Mouse (Mus musculus) megakaryocyte, embryonic 14.5 days (primary cell): ENCODE data around the gene Far2. TPM values are rescaled to one million over a fixed set of nuclear protein-coding genes. Genes with fewer than 3 reads are reported as not detected.

ENCODE experiments used
- H3K27me3 ChIP-seq: replicated peaks from 2 replicates; pipeline ENCODE3; 2012; ENCODE audit warnings: inconsistent platforms
- H3K36me3 ChIP-seq: replicated peaks from 2 replicates; pipeline ENCODE3; 2012; ENCODE audit warnings: low read length, inconsistent platforms, mixed read lengths
- H3K4me1 ChIP-seq: 2 replicates; pipeline ENCODE4 v1.6.1; 2012; ENCODE audit warnings: inconsistent platforms
- H3K4me3 ChIP-seq: replicated peaks from 2 replicates; pipeline ENCODE3; 2012; ENCODE audit warnings: moderate library complexity, mild to moderate bottlenecking, inconsistent platforms
- H3K9me3 ChIP-seq: 2 replicates; pipeline ENCODE4 v1.6.1; 2012; ENCODE audit warnings: inconsistent platforms
- FLI1 ChIP-seq: IDR thresholded peaks from 2 replicates; pipeline ENCODE4 v1.6.1; 2012; ENCODE audit warnings: low read length, inconsistent platforms, mixed read lengths
- GATA1 ChIP-seq: IDR thresholded peaks from 3 replicates; pipeline ENCODE4 v1.6.1; 2012; ENCODE audit warnings: mixed read lengths, low read length, inconsistent platforms, borderline replicate concordance
- polyA plus RNA-seq: library from polyadenylated mRNA; stranded (reverse); fragments of >175 nt; gene quantifications from 2 replicates; pipeline ENCODE4 v1.2.3, GENCODE M21; 2012; ENCODE audit warnings: low replicate concordance; ENCODE audit not compliant: insufficient read depth

The Far2 gene
- 0.36 TPM in 1 of 2 replicates, not detected in the other for polyA plus RNA-seq

GRCm38 (mm10) chr6:148046881-148047649 is at the start of gene Far2:
Gene Far2 (plus strand): TSS chr6:148047259.
- H3K36me3 ChIP-seq, result no peaks in the 10 kb centered on the region
- no peaks in the 10 kb centered on the region for H3K9me3 ChIP-seq
- H3K27me3 ChIP-seq, result peaks cover 30% of the 10 kb centered on the region
- H3K4me3 ChIP-seq, result no peak within 1 kb of the TSS
- no peak for TF ChIP-seq GATA1
- TF ChIP-seq FLI1, result no peak
- H3K4me1 ChIP-seq, result peaks cover 4% of the 10 kb centered on the region; the same call in 1 of the 2 replicates

DNA sequence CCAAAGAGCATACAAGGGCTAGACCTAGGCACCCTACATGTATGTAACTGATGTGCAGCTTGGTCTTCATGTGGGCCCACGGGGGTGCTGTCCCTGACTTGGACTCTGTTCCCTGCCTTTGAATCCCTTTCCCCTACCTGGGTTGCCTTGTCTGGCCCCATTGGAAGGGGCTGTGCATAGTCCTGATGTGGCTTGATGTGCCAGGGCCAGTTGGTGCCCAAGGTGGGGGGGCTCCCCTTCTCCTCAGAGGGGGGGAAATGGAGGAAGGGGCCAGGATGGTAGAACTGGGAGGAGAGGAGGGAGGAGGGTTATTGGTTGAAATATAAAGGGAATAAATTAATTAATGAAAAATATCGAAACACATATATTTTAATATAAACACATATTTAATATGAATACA is 46.6 kb upstream of the Far2 start:
- Histone ChIP-seq H3K4me1 (0 out of 2 replicates have a peak, but pooled peaks cover 3% of the 10 kb centered on the region), H3K4me3 (no peak overlapping the region), H3K9me3 (no peaks in the 10 kb centered on the region), H3K27me3 (peaks cover 6% of the 10 kb centered on the region), H3K36me3 (no peaks in the 10 kb centered on the region)
- TF ChIP-seq GATA1 (no peak), FLI1 (no peak)

DNA sequence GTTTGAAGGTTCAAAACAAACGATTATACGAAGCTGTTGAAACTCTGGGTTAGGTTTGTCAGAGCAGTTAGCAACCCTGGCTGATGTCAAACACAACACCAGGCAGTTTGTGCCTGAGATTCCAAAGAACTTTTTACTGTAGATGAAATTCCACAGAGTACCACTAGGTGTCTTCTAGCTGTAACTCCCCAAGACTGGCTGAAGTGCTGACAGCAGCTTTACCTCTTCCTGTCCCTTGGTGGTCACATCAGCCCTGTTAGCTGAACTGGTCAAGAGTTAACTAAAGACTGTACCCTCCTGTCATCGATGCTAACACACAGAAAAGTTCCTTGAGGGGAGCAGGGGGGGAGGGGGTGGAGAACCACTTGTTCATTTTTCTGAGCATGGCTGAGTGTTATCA is 46.0 kb upstream of the Far2 start:
- TF ChIP-seq FLI1 (no peak), GATA1 (no peak)

GRCm38 (mm10) chr6:148006118-148006837 is 40.8 kb upstream of the Far2 start:
- Histone ChIP-seq H3K27me3 (peaks cover 10% of the 10 kb centered on the region), H3K36me3 (no peaks in the 10 kb centered on the region), H3K9me3 (0 out of 2 replicates have a peak, but pooled peaks cover 5% of the 10 kb centered on the region), H3K4me3 (no peak overlapping the region), H3K4me1 (0 out of 2 replicates have a peak, but pooled peaks cover under 1% of the 10 kb centered on the region)
- no peak for TF ChIP-seq FLI1
- no peak for TF ChIP-seq GATA1

More for the DNA sequence above, 46.0 kb upstream of the Far2 start:
- Histone ChIP-seq H3K4me1 (0 out of 2 replicates have a peak, but pooled peaks cover 3% of the 10 kb centered on the region), H3K27me3 (peaks cover 6% of the 10 kb centered on the region), H3K9me3 (no peaks in the 10 kb centered on the region), H3K36me3 (no peaks in the 10 kb centered on the region), H3K4me3 (no peak overlapping the region)

DNA sequence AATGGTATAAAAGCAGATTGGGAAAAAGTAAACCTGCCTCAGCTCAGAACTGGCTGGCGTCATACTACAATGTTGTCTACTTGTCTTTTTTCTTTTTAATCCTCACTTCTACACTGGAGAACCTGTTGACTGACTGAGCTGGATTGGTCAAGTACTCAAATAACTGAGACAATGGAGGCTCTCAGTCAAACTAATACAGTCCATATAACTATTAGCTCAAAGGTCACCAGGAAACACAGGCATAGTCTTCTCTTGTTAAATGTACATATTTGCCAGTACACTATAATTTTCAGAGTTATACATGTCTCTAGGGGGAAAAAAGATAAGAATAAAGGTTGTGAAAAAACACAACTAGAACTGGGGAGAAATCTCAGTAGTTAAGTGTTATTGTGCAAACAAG is 6.3 kb upstream of the Far2 start:
- Histone ChIP-seq H3K27me3 (peaks cover 3% of the 10 kb centered on the region), H3K9me3 (peaks cover 6% of the 10 kb centered on the region), H3K36me3 (no peaks in the 10 kb centered on the region), H3K4me3 (no peak overlapping the region), H3K4me1 (no peaks in the 10 kb centered on the region)
- TF ChIP-seq GATA1 (no peak), FLI1 (no peak)

GRCm38 (mm10) chr6:148047650-148047988 is 560 bp downstream of the Far2 start:
- no peak for TF ChIP-seq GATA1
- TF ChIP-seq FLI1, result no peak
- Histone ChIP-seq H3K36me3 (no peaks in the 10 kb centered on the region), H3K9me3 (no peaks in the 10 kb centered on the region), H3K27me3 (peaks cover 30% of the 10 kb centered on the region), H3K4me3 (no peak overlapping the region), H3K4me1 (peaks cover 4% of the 10 kb centered on the region; the same call in 1 of the 2 replicates)

DNA sequence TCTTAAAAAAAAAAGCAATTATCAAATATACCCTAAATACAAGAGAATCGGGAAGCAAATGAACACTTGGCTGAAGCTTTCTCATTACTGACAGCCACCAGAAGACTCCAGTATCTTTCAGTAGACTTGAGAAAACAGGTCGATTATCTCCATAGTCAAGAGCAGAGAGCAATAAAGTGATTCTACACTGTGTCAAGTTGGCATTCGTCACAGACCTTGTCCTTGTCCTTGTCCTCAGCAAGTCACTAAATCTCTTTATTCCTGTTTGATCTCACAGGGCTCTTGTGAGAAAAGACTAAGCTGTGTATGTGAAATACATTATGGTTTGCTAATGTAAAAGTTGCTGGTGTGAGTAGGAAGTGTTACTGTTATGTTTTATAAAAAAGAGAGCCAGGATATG is 16.1 kb downstream of the Far2 start:
- no peaks in the 10 kb centered on the region for H3K27me3 ChIP-seq
- H3K4me1 ChIP-seq, result no peaks in the 10 kb centered on the region
- peaks cover 12% of the 10 kb centered on the region; the same call in 1 of the 2 replicates for H3K9me3 ChIP-seq
- H3K36me3 ChIP-seq, result no peaks in the 10 kb centered on the region
- no peak overlapping the region for H3K4me3 ChIP-seq
- TF ChIP-seq FLI1 (no peak), GATA1 (no peak)

DNA sequence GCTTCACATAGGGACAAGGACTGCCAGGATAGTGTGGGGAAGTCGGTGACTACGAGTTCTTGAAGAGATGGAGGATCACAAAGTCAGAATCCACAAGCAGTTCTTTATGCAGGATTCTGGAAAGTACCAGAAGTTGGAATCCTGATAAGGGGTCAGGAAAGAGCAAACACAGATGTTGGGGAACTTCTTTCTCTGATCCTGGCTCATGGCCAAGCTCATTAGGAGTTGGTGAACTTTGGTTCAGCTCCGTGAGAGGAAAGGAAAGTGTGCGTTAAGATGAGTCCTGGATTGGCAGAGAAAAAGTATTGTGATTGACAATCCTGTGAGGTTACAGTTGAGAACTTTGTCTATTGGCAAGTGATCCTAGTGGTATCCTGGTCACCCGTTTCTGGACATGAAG is 19.2 kb downstream of the Far2 start:
- H3K9me3 ChIP-seq, result peaks cover 2% of the 10 kb centered on the region; the same call in 1 of the 2 replicates
- H3K4me3 ChIP-seq, result no peak overlapping the region
- no peaks in the 10 kb centered on the region for H3K27me3 ChIP-seq
- no peaks in the 10 kb centered on the region for H3K36me3 ChIP-seq
- no peaks in the 10 kb centered on the region for H3K4me1 ChIP-seq
- TF ChIP-seq GATA1 (no peak), FLI1 (no peak)

DNA sequence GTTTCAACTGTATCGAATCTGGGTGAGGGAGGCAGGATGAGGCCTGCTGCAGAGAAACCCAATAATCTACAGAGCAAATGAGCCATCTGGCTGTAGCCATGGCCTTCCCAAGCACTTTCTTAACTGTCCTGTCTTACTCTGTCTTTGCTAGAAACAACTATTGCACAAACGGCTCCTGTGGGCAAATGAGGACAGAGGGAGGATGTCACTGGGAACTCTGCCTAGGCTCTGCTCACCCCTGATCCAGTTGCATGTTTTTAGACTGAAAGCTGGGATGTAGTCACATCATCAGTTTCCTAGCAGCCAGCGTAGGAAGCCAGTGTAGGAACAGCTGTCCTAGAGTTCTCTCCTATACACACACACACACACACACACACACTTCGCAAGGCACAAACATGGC is 21.7 kb downstream of the Far2 start:
- no peaks in the 10 kb centered on the region for H3K36me3 ChIP-seq
- H3K4me1 ChIP-seq, result no peaks in the 10 kb centered on the region
- no peaks in the 10 kb centered on the region for H3K9me3 ChIP-seq
- no peaks in the 10 kb centered on the region for H3K27me3 ChIP-seq
- H3K4me3 ChIP-seq, result no peak overlapping the region
- no peak for TF ChIP-seq GATA1
- no peak for TF ChIP-seq FLI1

- Histone ChIP-seq H3K36me3 (no peaks in the 10 kb centered on the region), H3K4me3 (no peak overlapping the region), H3K4me1 (no peaks in the 10 kb centered on the region), H3K27me3 (no peaks in the 10 kb centered on the region), H3K9me3 (no peaks in the 10 kb centered on the region)
- no peak for TF ChIP-seq GATA1
- no peak for TF ChIP-seq FLI1
Observed at GRCm38 (mm10) chr6:148073599-148073998, 26.5 kb downstream of the Far2 start.
